Comparison of ENCODE assay signal across 8 mouse cellular contexts in the genomic region with DNA sequence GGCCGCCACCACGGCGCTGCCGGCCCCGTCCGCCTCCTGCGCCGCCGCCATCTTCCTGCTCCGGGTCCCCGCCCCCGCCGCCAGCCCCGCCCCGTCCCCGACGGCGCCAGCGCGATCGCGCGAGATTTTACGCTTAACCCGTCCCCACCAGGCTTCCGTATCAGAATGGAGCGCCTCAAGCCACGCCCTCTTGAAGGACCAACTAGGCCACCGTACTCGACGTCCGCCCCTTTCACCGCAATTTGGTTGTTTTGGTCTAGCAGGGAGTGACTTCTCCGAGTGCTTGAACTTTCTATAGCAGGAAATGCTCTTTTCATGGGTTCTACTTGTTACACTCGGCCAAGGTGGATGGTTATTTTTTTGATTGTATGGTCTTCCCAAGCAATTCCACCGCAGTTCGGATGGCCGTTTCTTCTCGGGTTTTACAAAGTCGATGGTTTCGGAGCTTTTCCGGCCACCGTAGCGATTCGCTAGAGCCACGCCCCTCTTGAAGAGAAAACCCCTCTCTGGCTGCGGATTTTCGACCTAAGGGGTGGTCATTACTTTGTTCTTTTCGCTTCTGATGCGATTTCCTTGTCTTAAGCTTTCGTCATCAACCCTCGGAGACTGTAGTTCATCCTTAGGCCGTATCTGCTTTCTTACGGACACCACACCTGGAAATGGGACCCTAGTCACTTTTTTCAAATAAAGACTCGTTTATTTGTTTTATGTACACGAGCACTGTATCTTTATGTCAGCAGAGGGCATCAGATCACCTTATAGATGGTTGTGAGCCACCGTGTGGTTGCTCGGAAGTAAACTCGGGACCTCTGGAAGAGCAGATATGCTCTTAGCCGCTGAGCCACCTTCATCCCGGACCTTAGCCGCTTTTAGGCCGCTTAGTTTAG. TPM values are rescaled to one million over a fixed set of nuclear protein-coding genes. Genes with fewer than 3 reads are reported as not detected.
A peak's percentile ranks its signal among the peaks of the same experiment; 100 is the strongest.
DNase-seq lines count a peak whose midpoint lies in the region; ATAC-seq and TF ChIP-seq lines count a peak whose summit lies in the region.

Clptm1 (minus strand) TSS at position 79 of the 887 bp plus-strand sequence.

- H3K4me2 ChIP-seq in forebrain, postnatal 0 days (ENCODE audit: low read depth), result peak within 1 kb of the TSS; percentile 79
- H3K4me2 ChIP-seq in lung, embryonic 15.5 days, result peak within 1 kb of the TSS; percentile 69

- H3K27ac ChIP-seq in MEL (ENCODE audit: control insufficient read depth, low read depth, low read length), result peak within 1 kb of the TSS; percentile 95
- H3K27ac ChIP-seq in cerebellum, adult 2 months (ENCODE audit: insufficient read depth, low read length), result peak within 1 kb of the TSS; percentile 40; the same call in 1 of the 2 replicates
- H3K27ac ChIP-seq in forebrain, postnatal 0 days (ENCODE audit: low read depth, low read length), result peak within 1 kb of the TSS; percentile 91
- H3K27ac ChIP-seq in lung, embryonic 15.5 days, result peak within 1 kb of the TSS; percentile 95

- ATAC-seq in forebrain, postnatal 0 days, result peak; percentile 89
- ATAC-seq in lung, embryonic 15.5 days (ENCODE audit: borderline replicate concordance, extremely low read depth, low FRiP score, low TSS enrichment), result peak; percentile 89

- TF ChIP-seq CTCF in MEL (IDR thresholded peaks at IDR 0.05 in 2 of 3, conservative IDR thresholded peaks at IDR 0.05 in 1 of 3; ENCODE audit: control insufficient read depth in 1 of 3, insufficient read depth in 1 of 3, low read depth in 2 of 3, low read length in 3 of 3, poor library complexity in 1 of 3, severe bottlenecking in 1 of 3), result peak; percentile 29 to 88 (median 47); a peak in 5 of 6 replicates
- TF ChIP-seq CTCF in cerebellum, adult 2 months (IDR thresholded peaks at IDR 0.05; ENCODE audit: borderline replicate concordance, insufficient read depth, low read depth, low read length), result 0 out of 2 replicates have a peak, but pooled peaks have one; percentile 10
- peak; percentile 67 for TF ChIP-seq CTCF in forebrain, postnatal 0 days (IDR thresholded peaks at IDR 0.05; ENCODE audit: low read depth)

- H3K27me3 ChIP-seq in MEL (ENCODE audit: control insufficient read depth in 1 of 2, insufficient read depth in 2 of 2, low read length in 2 of 2), result no peaks in the 10 kb centered on the region
- H3K27me3 ChIP-seq in cerebellum, adult 2 months (ENCODE audit: control insufficient read depth, insufficient read depth, low read length), result no peaks in the 10 kb centered on the region
- no peaks in the 10 kb centered on the region for H3K27me3 ChIP-seq in forebrain, postnatal 0 days (ENCODE audit: insufficient read depth, low read length)
- no peaks in the 10 kb centered on the region for H3K27me3 ChIP-seq in lung, embryonic 15.5 days

- peak within 1 kb of the TSS; percentile 89 for H3K9ac ChIP-seq in MEL (ENCODE audit: control insufficient read depth, low read depth, low read length, poor library complexity, severe bottlenecking)
- H3K9ac ChIP-seq in forebrain, postnatal 0 days, result peak within 1 kb of the TSS; percentile 99
- H3K9ac ChIP-seq in lung, embryonic 15.5 days, result peak within 1 kb of the TSS; percentile 98

- H3K4me1 ChIP-seq in MEL (ENCODE audit: control insufficient read depth in 1 of 2, insufficient read depth in 2 of 2, low read length in 2 of 2), result peaks cover 4 to 12% of the 10 kb centered on the region in 2 experiments; a peak in 3 of 4 replicates
- H3K4me1 ChIP-seq in cerebellum, adult 2 months (ENCODE audit: control insufficient read depth, insufficient read depth, low read length), result peaks cover 12% of the 10 kb centered on the region; the same call in 1 of the 2 replicates
- peaks cover 10% of the 10 kb centered on the region for H3K4me1 ChIP-seq in forebrain, postnatal 0 days (ENCODE audit: insufficient read depth)
- H3K4me1 ChIP-seq in lung, embryonic 15.5 days, result peaks cover 19% of the 10 kb centered on the region

- H3K36me3 ChIP-seq in MEL (ENCODE audit: control insufficient read depth in 1 of 2, insufficient read depth in 2 of 2, low read length in 2 of 2), result peaks cover 0 to 11% of the 10 kb centered on the region in 2 experiments; a peak in 3 of 4 replicates
- H3K36me3 ChIP-seq in forebrain, postnatal 0 days (ENCODE audit: insufficient read depth), result peaks cover 10% of the 10 kb centered on the region; the same call in 1 of the 2 replicates
- peaks cover 6% of the 10 kb centered on the region for H3K36me3 ChIP-seq in lung, embryonic 15.5 days

- peak; percentile 99 for DNase-seq in MEL (ENCODE audit: low read depth, low spot score)
- DNase-seq in cerebellum, adult 2 months, result peak; percentile 97 to 99
- peak; percentile 99 for DNase-seq in forebrain, postnatal 0 days
- peak; percentile 98 for DNase-seq in heart, postnatal 4 days
- peak; percentile 96 to 98 for DNase-seq in layer of hippocampus, adult 8-10 months (ENCODE audit: low spot score in 2 of 2)
- peak; percentile 95 for DNase-seq in ovary, adult 18-20 months (ENCODE audit: low spot score)
- peak; percentile 99 for DNase-seq in thymus, postnatal 0 days (ENCODE audit: low spot score)

- TF ChIP-seq RAD21 in MEL (IDR thresholded peaks at IDR 0.05; ENCODE audit: low read depth, low read length), result peak; percentile 24

- peak within 1 kb of the TSS; percentile 81 to 87 for H3K4me3 ChIP-seq in MEL (ENCODE audit: control insufficient read depth in 1 of 2, insufficient read depth in 1 of 2, low read depth in 2 of 2, low read length in 2 of 2)
- H3K4me3 ChIP-seq in cerebellum, adult 2 months (replicated peaks; ENCODE audit: insufficient read depth, low read depth, low read length), result peak within 1 kb of the TSS; percentile 86
- H3K4me3 ChIP-seq in forebrain, postnatal 0 days (ENCODE audit: low read depth, low read length), result peak within 1 kb of the TSS; percentile 100
- peak within 1 kb of the TSS; percentile 98 for H3K4me3 ChIP-seq in lung, embryonic 15.5 days

- no peaks in the 10 kb centered on the region for H3K9me3 ChIP-seq in MEL (replicated peaks; ENCODE audit: insufficient read depth, low read length)
- H3K9me3 ChIP-seq in forebrain, postnatal 0 days (ENCODE audit: low read length), result no peaks in the 10 kb centered on the region
- H3K9me3 ChIP-seq in lung, embryonic 15.5 days, result no peaks in the 10 kb centered on the region

- under 1% methylated on average over 63 of the region's 63 CpGs for WGBS in cerebellum, adult 2 months
- 2% methylated on average over 62 of the region's 63 CpGs for WGBS in forebrain, postnatal 0 days
- WGBS in lung, embryonic 15.5 days, result under 1% methylated on average over 63 of the region's 63 CpGs

- peaks cover 43% of the 10 kb centered on the region for H3K79me2 ChIP-seq in MEL (ENCODE audit: control insufficient read depth, insufficient read depth, low read length, poor library complexity)

- 0 out of 4 replicates have a peak, but pooled peaks of 1 of the 2 experiments have one; percentile 22 for TF ChIP-seq EP300 in MEL (IDR thresholded peaks at IDR 0.05; ENCODE audit: low read depth in 1 of 2, low read length in 2 of 2)

- TF ChIP-seq POLR2A in MEL (IDR thresholded peaks at IDR 0.05; ENCODE audit: control insufficient read depth in 1 of 2, insufficient read depth in 1 of 2, low read depth in 1 of 2, low read length in 2 of 2, poor library complexity in 1 of 2), result peak; percentile 53 to 71
- TF ChIP-seq POLR2A in cerebellum, adult 2 months (IDR thresholded peaks at IDR 0.05; ENCODE audit: borderline replicate concordance, insufficient read depth, low read length), result peak; percentile 49

TF ChIP-seq in MEL, 35 proteins besides CTCF, POLR2A, EP300 and RAD21 (continues in another document):
- TF ChIP-seq BHLHE40 (IDR thresholded peaks at IDR 0.05; ENCODE audit: borderline replicate concordance, low read depth, low read length) (no peak), SIN3A (IDR thresholded peaks at IDR 0.05; ENCODE audit: low read length) (peak; percentile 99), MAX (IDR thresholded peaks at IDR 0.05; ENCODE audit: low read length) (peak; percentile 67), ELF1 (IDR thresholded peaks at IDR 0.05; ENCODE audit: low read depth, low read length) (peak; percentile 90), ZKSCAN1 (IDR thresholded peaks at IDR 0.05; ENCODE audit: low read depth, low read length) (no peak), ETS1 (IDR thresholded peaks at IDR 0.05; ENCODE audit: low read depth, low read length) (no peak; the same call in 1 of the 2 replicates), USF2 (IDR thresholded peaks at IDR 0.05; ENCODE audit: borderline replicate concordance in 1 of 2, insufficient read depth in 1 of 2, low read depth in 1 of 2, low read length in 2 of 2) (no peak), POLR2AphosphoS2 (IDR thresholded peaks at IDR 0.05; ENCODE audit: low read length) (peak; percentile 76; the same call in 1 of the 2 replicates), RCOR1 (IDR thresholded peaks at IDR 0.05; ENCODE audit: low read depth, low read length) (0 out of 2 replicates have a peak, but pooled peaks have one; percentile 13), MEF2A (IDR thresholded peaks at IDR 0.05; ENCODE audit: extremely low read depth, insufficient replicate concordance, low read depth, low read length, poor library complexity, severe bottlenecking) (no peak), TAL1 (IDR thresholded peaks at IDR 0.05; ENCODE audit: low read length) (0 out of 2 replicates have a peak, but pooled peaks have one; percentile 7), NRF1 (IDR thresholded peaks at IDR 0.05; ENCODE audit: insufficient read depth, low read depth, low read length, poor library complexity, severe bottlenecking) (peak; percentile 34; the same call in 1 of the 2 replicates), CHD2 (IDR thresholded peaks at IDR 0.05; ENCODE audit: low read length) (peak; percentile 96), TBP (IDR thresholded peaks at IDR 0.05; ENCODE audit: low read depth, low read length) (peak; percentile 80), NELFE (IDR thresholded peaks at IDR 0.05; ENCODE audit: low read depth, low read length) (peak; percentile 81), ZC3H11A (IDR thresholded peaks at IDR 0.05; ENCODE audit: low read depth, low read length) (no peak), ZNF384 (IDR thresholded peaks at IDR 0.05; ENCODE audit: low read depth, low read length) (peak; percentile 55; the same call in 1 of the 2 replicates)

RNA-seq across cellular contexts. Expression of gene Clptm1, which starts in this region (rescaled TPM):
- 55.5 and 58.5 TPM in 2 replicates for total RNA-seq in MEL (2012; rRNA removed)
- polyA plus RNA-seq in MEL (2012; ENCODE audit: insufficient read depth in 1 of 2, insufficient read length in 2 of 2, low read depth in 1 of 2, low replicate concordance in 2 of 2, missing spikeins in 1 of 2), result 100 to 1,000 TPM in 1 of 2 experiments, 10 to 100 TPM in 1; 62.4 to 102 TPM
- polyA plus RNA-seq in cerebellum, adult 2 months (2012; rRNA removed), result 158 and 159 TPM in 2 replicates
- total RNA-seq in forebrain, postnatal 0 days (2014; rRNA removed), result 93.2 and 109 TPM in 2 replicates
- polyA plus RNA-seq in forebrain, postnatal 0 days (2015; fragmentation: Nextera tagmentation; extraction: Ambion mirVana), result 111 and 136 TPM in 2 replicates
- 10 to 100 TPM; 98.0 to 99.1 TPM for total RNA-seq in heart, postnatal 4 days (2021)
- 100 to 1,000 TPM; 140 to 150 (median 146) TPM for total RNA-seq in layer of hippocampus, adult 8-10 months (2022)
- 81.8 and 86.8 TPM in 2 replicates for polyA plus RNA-seq in lung, embryonic 15.5 days (2015; fragmentation: Nextera tagmentation; extraction: Ambion mirVana)
- 57.5 and 66.6 TPM in 2 replicates for polyA plus RNA-seq in thymus, postnatal 0 days (2015; fragmentation: Nextera tagmentation; extraction: Ambion mirVana)

Comparison
In these comparisons a context has a peak if more than half of its experiments do, and no peak if none do; other contexts are left out.
1. Peak in every context shown above with its lines: DNase-seq, ATAC-seq, H3K4me3 ChIP-seq and H3K27ac ChIP-seq.
2. H3K27ac ChIP-seq: peak in every context shown above with its lines; median percentile 95 in MEL; 95 in lung, embryonic 15.5 days; 91 in forebrain, postnatal 0 days; 40 in cerebellum, adult 2 months.
3. CTCF ChIP-seq: peak in every context shown above with its lines; median percentile 67 in forebrain, postnatal 0 days; 47 in MEL; 10 in cerebellum, adult 2 months.